Mouse (Mus musculus): ENCODE results near the gene Ppcdc. TPM values are rescaled to one million over a fixed set of nuclear protein-coding genes. Genes with fewer than 3 reads are reported as not detected.
"Not testable (repeated sequence)": the region's sequence is repeated elsewhere in the genome, so short reads cannot be mapped to it uniquely, and the experiment has no call there.

The Ppcdc gene
- polyA plus RNA-seq, 2 experiments from 2014 or later, result 117 to 128 TPM

DNA sequence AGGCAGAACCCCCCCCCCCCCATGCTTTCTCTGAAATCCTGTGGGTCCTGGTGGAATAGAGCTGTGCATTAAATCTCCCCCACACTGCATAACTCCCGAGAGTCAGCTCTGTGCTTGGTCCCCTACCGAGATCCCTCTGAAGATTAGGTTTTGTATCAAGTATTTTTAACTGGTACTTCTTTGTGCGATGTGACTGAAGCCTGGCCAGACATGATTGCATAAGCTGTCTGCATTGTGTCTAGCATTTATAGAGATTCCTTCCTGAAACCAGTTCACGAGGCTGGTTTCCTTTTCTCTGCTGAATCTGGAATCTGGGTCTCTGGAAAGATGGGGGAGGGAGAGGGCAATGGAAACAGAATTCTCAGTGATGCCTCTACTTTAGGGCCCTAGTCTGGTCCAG lies 11.5 kb downstream of the Ppcdc start:
- no peak for ATAC-seq

DNA sequence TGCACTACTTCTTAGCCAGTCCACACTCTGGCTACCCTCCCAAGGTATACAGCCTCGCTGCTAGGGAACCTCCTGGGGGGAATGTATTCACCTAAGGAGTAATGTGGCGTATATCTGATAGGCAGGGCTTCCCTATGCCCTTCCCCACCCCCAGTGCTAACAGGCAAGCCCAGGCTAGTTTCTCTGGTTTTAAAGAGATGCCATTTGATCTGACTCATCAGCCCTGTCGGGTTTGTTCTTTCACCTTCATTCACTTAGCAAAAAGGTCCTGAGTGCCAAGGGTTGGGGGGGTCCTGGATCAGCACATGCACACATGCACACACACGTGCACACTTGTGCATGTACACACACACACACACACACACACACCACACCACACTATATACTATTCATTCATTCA lies 12.0 kb downstream of the Ppcdc start:
- no peak for ATAC-seq

DNA sequence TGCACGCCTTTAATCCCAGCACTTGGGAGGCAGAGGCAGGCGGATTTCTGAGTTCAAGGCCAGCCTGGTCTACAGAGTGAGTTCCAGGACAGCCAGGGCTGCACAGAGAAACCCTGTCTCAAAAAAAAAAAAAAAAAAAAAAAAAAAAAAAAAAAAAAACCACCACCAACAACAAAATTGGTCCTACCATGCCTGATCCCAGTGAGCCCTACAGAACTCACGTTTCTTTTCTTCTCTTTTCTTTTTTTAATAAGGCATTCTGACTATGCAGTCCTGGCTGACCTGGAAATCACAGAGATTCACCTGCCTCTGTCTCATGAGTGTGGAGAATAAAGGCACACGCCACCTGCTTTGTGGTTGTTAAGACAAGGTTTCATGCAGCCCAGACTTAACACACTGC lies 12.8 kb downstream of the Ppcdc start:
- not testable (repeated sequence) for ATAC-seq

DNA sequence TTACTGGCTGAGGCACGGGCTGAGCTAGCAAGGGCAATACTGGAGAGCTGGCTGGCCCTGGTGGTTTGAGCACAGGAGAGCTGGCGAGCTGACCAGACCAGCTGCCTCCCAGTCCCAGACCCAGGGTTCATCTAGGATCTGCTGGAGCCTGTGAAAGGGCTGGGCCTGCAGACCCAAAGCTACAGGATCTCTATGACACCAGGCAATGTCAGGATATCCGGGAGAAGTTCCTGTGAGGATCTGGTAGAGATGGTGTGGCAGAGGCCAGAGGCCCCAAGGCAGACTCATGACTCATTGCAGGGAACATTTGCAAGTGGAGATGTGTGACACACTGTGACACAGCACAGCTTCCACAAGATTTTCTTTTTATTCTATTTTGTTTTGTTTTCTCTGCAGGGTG lies 14.8 kb downstream of the Ppcdc start:
- ATAC-seq, result no peak

DNA sequence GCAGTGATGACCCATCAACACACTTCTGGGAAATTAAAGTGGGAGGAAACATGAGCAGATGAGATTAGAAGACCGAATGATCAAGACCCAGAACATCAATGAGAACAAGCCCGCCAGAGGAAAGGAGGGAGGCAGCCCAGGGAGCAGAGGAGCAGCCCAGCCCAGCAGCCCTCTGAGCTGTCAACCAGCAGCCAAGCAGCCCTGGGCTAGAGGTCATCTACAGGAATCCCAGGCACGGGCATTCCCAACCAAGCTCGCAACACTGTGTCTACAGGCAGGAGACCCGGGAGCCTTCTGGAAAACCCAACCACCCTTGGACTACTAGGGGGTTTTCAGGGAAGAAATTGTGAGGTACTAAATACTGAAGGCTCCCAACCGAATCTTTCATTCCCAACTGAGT lies 15.9 kb downstream of the Ppcdc start:
- no peak for ATAC-seq

DNA sequence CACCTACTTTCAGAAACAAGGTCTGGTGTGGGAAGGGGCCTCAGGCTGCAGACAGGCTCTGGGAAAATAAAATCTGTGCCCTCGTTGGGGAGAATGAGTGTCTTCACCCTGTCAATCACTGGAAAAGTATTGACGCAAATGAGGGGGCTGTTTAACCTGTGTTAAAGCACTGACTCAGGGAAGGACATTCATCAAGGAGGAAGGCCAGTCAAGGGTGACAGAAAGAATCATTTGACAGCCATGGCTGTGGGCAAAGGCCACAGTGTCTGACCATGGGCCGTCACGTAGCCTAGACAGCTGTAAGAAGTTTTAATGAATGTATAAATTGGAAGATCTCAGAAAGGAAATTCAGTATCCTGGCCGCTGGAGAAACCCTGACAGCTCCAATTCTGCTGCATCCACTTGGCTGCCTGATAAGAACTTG lies 18.2 kb downstream of the Ppcdc start:
- ATAC-seq, result no peak

DNA sequence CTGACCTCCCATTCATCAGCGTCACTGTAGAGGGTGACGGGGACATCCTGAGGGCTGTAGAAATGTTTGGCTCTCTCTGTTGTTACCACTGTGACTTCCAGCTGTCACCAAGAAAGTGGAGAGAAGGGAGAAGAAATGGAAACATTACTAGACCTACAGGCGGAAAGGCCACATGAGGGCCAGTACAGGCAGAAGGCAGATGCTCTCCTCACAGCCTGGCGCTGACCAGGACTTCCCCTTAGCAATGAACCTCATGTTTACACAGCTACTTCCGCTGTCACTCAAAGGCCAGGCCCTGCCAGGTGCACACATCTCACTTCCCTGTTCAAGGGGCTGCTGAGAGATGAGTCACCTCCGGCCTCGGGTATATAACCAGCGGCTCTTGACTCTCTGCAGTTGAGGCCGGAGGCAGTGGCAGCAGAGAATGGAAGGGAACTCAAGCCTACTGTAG lies 18.8 kb downstream of the Ppcdc start:
- peak; percentile 97 for ATAC-seq

DNA sequence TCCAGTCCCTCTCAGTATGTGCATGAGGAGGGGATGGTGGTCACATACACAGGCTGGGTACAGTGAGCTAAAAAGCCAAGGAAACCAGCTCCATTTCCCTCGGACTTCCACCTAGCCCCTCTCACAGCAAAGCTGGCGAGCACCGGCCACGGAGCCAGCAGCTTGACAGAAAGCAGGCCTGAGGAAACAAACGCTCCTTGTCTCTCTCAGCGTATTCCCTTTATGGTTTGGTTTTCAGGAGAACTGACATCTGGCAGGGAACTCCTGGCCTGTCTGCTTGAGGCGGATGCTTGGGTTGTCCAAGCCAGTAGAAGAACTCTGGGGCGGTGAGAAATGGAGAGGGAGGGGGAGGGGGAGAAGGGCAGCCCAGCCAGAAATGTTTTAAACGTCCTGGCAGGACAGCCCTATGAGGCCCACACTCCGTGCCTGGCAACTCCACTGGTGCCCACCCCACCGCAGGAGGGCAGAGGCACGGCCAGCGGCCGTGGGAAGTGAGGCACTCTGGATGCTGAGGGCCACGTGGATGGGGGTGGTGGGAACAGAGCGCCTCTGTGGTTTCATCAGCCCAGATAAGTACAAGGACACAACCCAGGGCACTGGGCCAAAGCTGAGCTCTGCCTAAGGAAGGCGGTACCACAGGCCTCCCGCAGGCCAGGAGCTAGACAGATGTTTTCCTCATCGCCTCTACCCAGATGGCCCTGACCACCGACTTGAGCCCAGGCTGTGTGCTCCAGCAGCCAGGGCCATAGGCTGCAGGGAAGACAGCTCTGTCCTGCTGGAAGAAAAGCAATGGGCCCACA lies 19.4 kb downstream of the Ppcdc start:
- no peak for ATAC-seq

DNA sequence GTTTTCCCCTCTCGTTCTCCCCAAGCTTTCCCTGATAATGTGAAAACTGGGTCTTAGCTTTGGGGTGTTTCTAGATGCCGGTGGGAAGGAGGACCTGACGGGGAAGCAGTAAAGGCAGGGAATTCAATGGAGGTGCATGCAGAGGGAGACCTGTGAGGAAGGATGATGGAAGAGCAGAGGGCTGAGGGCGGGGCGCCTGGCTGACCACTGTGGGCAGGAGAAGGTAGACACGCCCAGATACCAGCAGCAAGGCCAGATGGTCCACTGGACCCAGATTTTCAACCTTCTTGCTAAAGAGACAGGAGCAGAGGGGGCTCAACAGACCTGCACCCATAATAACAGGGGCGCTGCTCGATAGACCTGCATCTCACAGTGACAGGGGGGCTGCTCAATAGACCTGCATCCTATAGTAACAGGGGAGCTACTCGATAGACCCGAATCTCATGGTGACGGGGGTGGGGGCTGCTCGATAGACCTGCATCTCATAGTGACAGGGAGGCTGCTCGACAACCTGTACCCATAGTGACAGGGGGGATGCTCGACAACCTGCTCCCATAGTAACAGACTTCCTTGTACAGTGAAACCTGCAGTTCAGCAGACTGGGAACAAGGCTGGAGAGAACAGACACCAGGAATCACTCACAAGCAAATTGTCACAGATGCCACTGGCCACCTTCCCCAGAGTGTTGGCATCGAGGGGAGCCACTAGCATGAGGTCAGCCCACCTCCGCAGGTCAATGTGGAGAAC lies 20.2 kb downstream of the Ppcdc start:
- ATAC-seq, result no peak

DNA sequence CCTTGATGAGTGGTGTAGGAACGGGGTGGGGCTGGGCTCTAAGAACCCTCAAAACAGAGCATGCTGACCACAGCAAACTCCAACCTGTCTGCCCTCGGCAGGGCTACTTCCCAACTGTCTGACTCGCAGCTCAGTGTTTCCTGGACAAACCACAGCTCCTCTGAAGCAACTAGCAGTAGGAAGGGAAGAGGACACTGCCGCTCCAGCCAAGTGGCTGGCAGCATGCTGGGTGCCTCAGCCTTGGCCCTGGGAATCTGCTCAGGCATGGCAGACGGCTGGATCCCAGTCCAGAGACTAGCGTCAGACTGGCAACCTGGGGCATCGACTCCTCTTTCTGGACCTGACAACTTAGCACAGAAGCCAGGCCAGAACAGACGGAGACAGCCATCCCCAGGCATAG lies 22.6 kb downstream of the Ppcdc start:
- no peak for ATAC-seq

DNA sequence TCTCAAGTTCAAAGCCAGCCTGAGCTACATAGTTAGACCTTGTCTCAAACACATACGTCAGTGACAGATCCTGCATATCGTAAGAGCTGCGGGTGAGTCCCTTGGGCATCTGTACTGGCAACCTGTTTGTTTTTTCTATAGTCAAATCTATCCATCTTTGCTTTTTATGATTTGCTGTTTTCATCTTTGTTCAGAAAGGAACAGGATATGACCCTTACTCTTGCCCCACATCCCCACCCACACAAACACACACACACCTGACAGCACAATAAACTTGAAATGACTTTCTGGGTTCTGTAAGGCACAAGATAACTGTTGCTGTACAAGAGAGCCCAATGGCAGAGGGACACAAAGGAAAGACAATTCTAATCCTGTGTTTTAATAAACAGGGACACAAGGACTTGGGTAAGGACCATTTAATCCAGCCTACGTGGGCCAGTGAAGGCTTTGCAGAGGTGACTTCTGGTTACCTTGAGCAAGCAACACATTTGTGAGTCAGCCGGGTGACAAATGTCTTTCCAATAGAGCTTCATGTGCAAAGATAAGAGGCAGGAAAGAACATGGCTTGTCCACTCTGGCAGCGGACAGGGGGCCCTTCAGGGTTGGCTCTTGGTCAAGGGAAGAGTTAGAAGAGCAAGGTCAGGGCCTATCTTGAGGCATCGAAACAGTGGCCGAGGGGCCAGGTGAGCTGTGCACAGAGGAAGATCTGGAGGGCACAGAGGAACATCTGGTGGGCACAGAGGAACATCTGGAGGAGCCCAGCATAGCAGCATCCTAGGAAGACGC lies 32.6 kb downstream of the Ppcdc start:
- ATAC-seq, result peak; percentile 47

DNA sequence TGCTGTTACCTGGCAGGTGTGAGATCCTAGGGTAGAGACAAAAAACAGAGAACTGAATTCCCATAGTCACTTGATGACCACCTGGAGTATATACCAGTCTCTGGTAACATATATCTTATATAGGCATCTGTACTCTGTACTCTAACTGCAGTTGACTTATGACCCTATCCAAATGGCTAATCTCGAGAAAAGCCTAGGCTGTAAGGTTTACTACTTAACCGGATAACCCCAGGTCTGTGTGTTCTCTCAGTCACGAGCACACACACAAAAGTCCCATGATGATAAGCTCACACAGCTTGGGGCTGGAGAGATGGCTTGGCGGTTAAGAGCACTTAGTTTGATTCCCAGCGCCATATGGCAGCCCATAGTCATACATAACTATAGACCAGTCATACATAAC lies 33.5 kb downstream of the Ppcdc start:
- ATAC-seq, result no peak

DNA sequence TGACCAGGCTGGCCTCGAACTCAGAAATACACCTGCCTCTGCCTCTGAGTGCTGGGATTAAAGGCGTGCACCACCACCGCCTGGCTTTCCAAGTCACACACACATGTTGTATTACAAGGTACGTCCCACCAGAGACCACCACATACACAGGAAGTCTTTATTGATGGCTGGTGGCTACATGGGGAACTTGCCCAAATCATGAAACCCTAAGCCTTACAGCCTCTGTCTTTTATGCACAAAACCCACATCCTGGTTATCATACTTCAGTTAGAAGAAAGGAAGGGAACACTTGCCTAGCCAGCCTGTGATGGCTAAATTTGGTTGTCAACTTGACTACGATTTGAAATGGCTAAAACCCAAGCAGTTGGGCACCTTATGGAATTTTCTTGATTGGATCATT lies 35.9 kb downstream of the Ppcdc start:
- peak; percentile 81 for ATAC-seq

DNA sequence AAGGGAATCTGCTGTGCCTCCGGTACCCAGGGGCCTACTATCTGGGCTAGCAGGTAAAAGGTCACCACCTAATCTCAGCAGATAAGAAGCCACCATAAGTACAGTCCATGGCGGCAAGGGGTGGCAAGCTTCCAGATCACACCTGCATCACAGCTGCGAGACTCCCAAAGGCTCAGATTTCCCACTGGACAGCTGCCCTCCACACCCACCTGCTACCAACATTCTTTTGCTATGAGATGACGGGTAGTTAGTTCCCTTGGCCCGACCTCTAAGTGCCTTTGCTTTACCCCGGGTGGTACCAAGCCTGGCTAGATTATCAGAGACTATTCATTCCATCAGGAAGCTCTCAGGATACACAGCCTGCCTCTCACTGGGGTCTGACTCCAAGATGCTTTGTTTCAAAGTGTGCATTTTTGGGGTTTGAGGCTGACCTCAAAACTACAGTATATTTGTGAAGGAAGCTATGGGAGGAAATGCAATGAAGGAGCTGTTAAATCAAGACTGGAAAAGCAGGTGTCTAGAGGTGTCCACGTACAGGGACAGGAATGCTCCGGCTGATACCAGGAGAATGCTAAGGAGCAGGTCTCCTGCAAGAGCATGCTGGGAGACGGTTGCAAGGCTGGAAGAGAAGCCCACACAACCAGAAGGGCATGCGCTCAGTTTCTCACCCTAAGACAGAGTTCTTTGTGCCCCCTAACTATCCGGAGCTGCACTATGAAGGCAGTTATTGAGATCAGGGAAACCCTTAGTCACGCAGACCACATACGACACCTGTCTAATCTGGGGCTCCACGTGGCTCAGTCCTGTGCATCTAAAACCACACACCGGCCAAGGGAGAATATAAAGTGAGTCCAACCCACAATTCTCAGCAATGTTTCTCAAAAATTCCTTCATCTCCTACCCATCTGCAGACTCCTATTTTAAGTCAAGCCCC lies 37.3 kb downstream of the Ppcdc start:
- no peak for ATAC-seq

DNA sequence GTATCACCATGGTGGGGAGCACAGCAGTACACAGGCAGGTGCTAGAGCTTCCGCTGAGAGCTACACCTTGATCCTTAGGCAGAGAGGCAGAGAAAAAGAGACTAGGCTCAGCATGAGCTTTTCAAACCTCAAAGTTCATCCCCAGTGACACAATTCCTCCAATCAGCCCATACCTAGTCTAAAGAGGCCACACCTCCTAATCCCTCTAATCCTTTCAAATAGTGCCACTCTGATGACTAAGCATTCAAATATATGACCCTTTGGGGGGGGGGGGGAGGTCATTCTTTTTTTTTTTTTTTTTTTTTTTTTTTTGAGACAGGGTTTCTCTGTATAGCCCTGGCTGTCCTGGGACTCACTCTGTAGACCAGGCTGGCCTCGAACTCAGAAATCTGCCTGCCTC lies 41.2 kb downstream of the Ppcdc start:
- no peak for ATAC-seq

DNA sequence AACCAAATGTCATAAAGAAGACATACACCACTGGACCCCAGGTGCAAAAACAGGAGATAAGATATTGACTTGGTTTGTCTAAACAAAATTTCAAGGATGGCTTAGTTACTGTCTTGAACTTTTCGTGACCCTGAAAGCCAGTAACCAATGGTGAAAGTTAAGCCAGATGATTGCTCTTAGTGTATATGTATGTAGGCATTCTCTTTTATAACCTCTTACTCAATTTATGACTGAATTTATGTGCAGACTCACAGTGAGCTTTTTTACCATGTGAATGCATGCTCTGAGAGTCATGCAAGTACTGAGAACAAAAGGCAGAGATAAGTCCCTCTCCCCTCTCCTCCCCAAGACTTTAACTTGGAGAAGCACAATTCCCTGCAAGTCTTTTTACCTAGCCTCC lies 47.0 kb downstream of the Ppcdc start:
- ATAC-seq, result no peak

DNA sequence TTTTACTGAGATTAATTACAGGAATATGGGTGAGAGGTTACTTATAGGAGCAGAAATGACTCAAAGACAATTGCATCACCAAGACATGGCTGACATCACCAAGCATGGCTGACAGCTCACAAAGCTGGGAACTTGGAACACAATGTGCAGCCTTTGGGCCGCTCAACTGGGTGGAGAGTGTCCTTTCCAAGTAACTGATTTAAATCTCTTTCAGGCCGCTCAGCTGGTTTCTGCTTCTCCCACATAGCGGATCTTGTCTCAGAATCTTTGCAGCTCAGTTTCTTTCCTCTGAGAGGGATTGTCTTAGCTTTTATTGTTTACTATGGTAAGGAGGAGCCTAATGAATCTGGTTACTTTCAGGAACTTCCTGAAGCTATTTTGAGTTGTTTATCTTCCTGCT lies 49.1 kb downstream of the Ppcdc start:
- ATAC-seq, result no peak

DNA sequence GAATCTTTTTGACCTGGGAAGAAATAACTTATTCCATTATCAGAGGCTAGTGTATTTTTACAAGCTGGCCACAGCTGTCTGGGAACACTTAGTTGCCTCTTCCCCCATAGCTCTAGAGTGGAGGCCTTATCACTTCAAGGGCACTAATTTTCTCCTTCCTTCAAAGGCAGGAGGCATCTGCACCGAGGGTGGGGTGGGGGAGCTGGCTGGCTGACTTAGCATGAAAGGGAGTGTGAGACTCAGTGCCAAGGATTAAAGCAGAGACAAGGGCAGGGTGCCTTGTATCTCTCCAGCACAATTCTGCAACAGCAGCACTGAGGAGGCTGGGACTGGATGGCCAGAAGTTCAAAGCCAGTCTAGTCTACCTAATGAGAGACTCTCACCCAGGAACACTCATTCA lies 50.8 kb downstream of the Ppcdc start:
- ATAC-seq, result no peak

DNA sequence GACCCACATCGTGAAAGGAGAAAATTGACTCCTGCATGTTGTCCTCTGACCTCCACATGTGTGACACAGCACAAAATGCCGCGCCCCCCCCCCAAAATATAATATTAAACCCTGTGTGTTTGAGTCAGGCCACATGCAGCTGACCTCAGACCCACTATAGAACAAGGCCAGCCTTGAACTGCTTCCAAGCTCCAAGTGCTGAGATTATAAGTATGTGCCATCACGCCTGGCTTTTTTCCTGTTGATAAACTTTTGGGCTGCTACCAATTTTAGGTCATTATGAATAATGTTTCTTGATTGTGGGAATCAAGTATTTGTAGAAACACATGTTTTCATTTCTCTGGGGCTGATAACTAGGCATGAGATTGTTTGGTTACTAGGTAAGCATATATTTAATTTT lies 53.0 kb downstream of the Ppcdc start:
- ATAC-seq, result no peak

DNA sequence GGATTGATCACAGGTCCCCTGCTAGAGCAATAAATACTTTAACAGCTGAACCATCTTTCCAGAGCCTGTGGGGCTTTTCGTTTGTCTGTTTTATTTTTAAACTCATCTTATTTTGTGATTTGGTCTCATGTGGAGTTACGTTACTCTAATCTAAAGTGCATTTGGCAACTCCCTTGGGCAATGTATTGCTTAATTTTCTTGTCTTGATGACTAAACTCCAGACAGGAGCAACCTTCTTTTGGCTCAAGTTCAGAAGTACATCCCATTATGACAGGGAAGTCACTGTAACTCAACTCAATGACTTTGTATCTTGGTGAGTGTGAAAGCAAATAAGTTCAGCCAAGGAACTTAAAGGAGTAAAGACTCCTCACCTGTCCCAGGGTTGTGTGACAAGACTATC lies 55.3 kb downstream of the Ppcdc start:
- ATAC-seq, result no peak

DNA sequence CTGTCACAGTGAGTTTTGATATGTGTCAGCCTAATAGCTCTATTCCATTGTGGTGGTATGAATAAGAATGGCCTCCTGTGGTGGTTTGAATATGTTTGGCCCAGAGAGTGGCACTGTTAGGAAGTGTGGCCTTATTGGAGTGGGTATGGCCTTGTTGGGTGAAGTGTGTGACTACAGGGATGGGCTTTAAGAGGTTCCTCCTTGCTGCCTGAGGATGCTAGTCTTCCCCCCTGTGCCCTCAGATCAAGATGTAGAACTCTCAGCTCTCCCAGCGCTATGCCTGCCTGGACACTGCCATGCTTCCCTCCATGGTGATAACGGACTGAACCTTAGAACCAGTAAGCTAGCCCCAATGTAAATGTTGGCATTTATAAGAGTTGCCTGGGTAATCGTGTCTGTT lies 78.9 kb downstream of the Ppcdc start:
- ATAC-seq, result no peak
